ENCODE assay signal across 10 mouse cellular contexts in the genomic region with DNA sequence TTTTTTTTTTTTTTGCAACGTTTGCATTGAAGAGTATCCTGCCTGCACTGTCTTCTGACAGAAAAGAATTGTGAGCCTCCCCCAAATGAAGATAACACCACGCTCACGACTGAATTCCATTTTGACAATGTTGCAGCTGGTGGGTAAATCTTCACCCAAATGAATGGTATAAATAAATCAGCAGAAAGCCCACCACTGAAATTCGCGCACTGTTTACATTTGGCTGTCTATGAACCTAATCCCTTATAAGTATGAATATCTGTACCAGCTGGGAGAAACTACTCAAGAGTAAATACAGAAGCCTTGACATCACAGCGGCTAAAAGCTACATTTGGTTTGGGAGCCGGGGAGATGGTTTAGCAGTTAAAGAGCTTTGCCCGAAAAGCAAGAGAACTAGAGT.
DNase-seq lines count a peak whose midpoint lies in the region; ATAC-seq and TF ChIP-seq lines count a peak whose summit lies in the region.
"Had no signal": no experiment of that assay in that cellular context is flagged by ENCODE, and none has a peak within 500 bp of the region (broad histone marks: within the 10 kb centered on the region; RNA-seq: fewer than 3 reads in every experiment).

No protein-coding gene starts in this region.

- H3K36me3 ChIP-seq in kidney, postnatal 0 days (ENCODE audit: insufficient read depth, low read length): no peaks in the 10 kb centered on the region
- H3K36me3 ChIP-seq in embryonic facial prominence, embryonic 14.5 days (ENCODE audit: control insufficient read depth, insufficient read depth, low read length): no peaks in the 10 kb centered on the region
- H3K36me3 ChIP-seq in hindbrain, embryonic 15.5 days: no peaks in the 10 kb centered on the region
- no peaks in the 10 kb centered on the region for H3K36me3 ChIP-seq in midbrain, embryonic 16.5 days (ENCODE audit: control insufficient read depth, insufficient read depth, low read length)

- no peak for TF ChIP-seq CTCF in kidney, postnatal 0 days (IDR thresholded peaks at IDR 0.05; ENCODE audit: low read depth)

- 44% methylated on average over 8 of the region's 8 CpGs for WGBS in kidney, postnatal 0 days
- WGBS in embryonic facial prominence, embryonic 14.5 days: 25% methylated on average over 8 of the region's 8 CpGs
- WGBS in hindbrain, embryonic 15.5 days: 32% methylated on average over 8 of the region's 8 CpGs
- 15% methylated on average over 8 of the region's 8 CpGs for WGBS in midbrain, embryonic 16.5 days

- H3K4me3 ChIP-seq in kidney, postnatal 0 days (replicated peaks; ENCODE audit: low read depth, low read length): peak overlapping the region; percentile 39; the same call in 1 of the 2 replicates
- peak overlapping the region; percentile 42 for H3K4me3 ChIP-seq in embryonic facial prominence, embryonic 14.5 days (ENCODE audit: low read depth, low read length)
- H3K4me3 ChIP-seq in hindbrain, embryonic 15.5 days: peak overlapping the region; percentile 40
- H3K4me3 ChIP-seq in midbrain, embryonic 16.5 days (ENCODE audit: low read depth, low read length): peak overlapping the region; percentile 44
- H3K4me3 ChIP-seq: erythroblast, embryonic 14.5 days had no signal

- H3K27me3 ChIP-seq in kidney, postnatal 0 days (ENCODE audit: insufficient read depth, low read length): no peaks in the 10 kb centered on the region
- H3K27me3 ChIP-seq in embryonic facial prominence, embryonic 14.5 days (replicated peaks; ENCODE audit: control insufficient read depth, insufficient read depth, low read length): no peaks in the 10 kb centered on the region
- H3K27me3 ChIP-seq in hindbrain, embryonic 15.5 days: no peaks in the 10 kb centered on the region
- no peaks in the 10 kb centered on the region for H3K27me3 ChIP-seq in midbrain, embryonic 16.5 days (ENCODE audit: control insufficient read depth, insufficient read depth, low read depth, low read length)

- DNase-seq in kidney, postnatal 0 days (ENCODE audit: low spot score): peak; percentile 16
- no peak for DNase-seq in kidney, adult 11 months
- no peak for DNase-seq in embryonic facial prominence, embryonic 14.5 days (ENCODE audit: low spot score)
- no peak for DNase-seq in thymus, postnatal 4 days
- DNase-seq in layer of hippocampus, postnatal 10 days (ENCODE audit: low spot score in 2 of 2): no peak
- DNase-seq: kidney, postnatal 10 days had no signal

- H3K27ac ChIP-seq in kidney, postnatal 0 days: no peak overlapping the region
- no peak overlapping the region; the same call in 1 of the 2 replicates for H3K27ac ChIP-seq in embryonic facial prominence, embryonic 14.5 days (replicated peaks; ENCODE audit: low read depth, low read length)
- H3K27ac ChIP-seq in hindbrain, embryonic 15.5 days (replicated peaks): peak overlapping the region; percentile 77
- H3K27ac ChIP-seq in midbrain, embryonic 16.5 days (ENCODE audit: low read length): peak overlapping the region; percentile 87

- H3K4me2 ChIP-seq in kidney, postnatal 0 days (ENCODE audit: low read length): peak overlapping the region; percentile 72
- peak overlapping the region; percentile 71 for H3K4me2 ChIP-seq in embryonic facial prominence, embryonic 14.5 days (ENCODE audit: low read depth, low read length)
- peak overlapping the region; percentile 53 for H3K4me2 ChIP-seq in hindbrain, embryonic 15.5 days
- peak overlapping the region; percentile 68 for H3K4me2 ChIP-seq in midbrain, embryonic 16.5 days (ENCODE audit: low read length)

- no peak for ATAC-seq in kidney, postnatal 0 days (replicated peaks; ENCODE audit: low FRiP score, low read depth)
- 0 out of 2 replicates have a peak, but pooled peaks have one; percentile 9 for ATAC-seq in embryonic facial prominence, embryonic 14.5 days (ENCODE audit: low read depth)
- ATAC-seq in hindbrain, embryonic 15.5 days (ENCODE audit: low FRiP score, low read depth): no peak
- ATAC-seq in midbrain, embryonic 16.5 days: peak; percentile 38; the same call in 1 of the 2 replicates
- ATAC-seq in monocyte, adult 5-6 weeks (replicated peaks; ENCODE audit: insufficient number of reproducible peaks, low FRiP score, low TSS enrichment, poor library complexity, severe bottlenecking): no peak

- H3K4me1 ChIP-seq in kidney, postnatal 0 days (replicated peaks; ENCODE audit: insufficient read depth, low read length): no peaks in the 10 kb centered on the region
- peaks cover 6% of the 10 kb centered on the region for H3K4me1 ChIP-seq in embryonic facial prominence, embryonic 14.5 days (ENCODE audit: control insufficient read depth, insufficient read depth, low read length)
- H3K4me1 ChIP-seq in hindbrain, embryonic 15.5 days (replicated peaks): no peaks in the 10 kb centered on the region
- H3K4me1 ChIP-seq in midbrain, embryonic 16.5 days (ENCODE audit: control insufficient read depth, insufficient read depth, low read length): peaks cover 5% of the 10 kb centered on the region; the same call in 1 of the 2 replicates

- no peak overlapping the region for H3K9ac ChIP-seq in kidney, postnatal 0 days (ENCODE audit: low read depth, low read length)
- peak overlapping the region; percentile 50; the same call in 1 of the 2 replicates for H3K9ac ChIP-seq in embryonic facial prominence, embryonic 14.5 days (ENCODE audit: low read depth, low read length)
- peak overlapping the region; percentile 40 for H3K9ac ChIP-seq in hindbrain, embryonic 15.5 days
- peak overlapping the region; percentile 65; the same call in 1 of the 2 replicates for H3K9ac ChIP-seq in midbrain, embryonic 16.5 days (ENCODE audit: low read depth, low read length)

- H3K9me3 ChIP-seq in kidney, postnatal 0 days (replicated peaks; ENCODE audit: low read length): no peaks in the 10 kb centered on the region
- no peaks in the 10 kb centered on the region for H3K9me3 ChIP-seq in embryonic facial prominence, embryonic 14.5 days (ENCODE audit: control insufficient read depth, low read length)
- no peaks in the 10 kb centered on the region for H3K9me3 ChIP-seq in hindbrain, embryonic 15.5 days
- H3K9me3 ChIP-seq in midbrain, embryonic 16.5 days (replicated peaks; ENCODE audit: control insufficient read depth, low read length, poor library complexity, severe bottlenecking): no peaks in the 10 kb centered on the region

Comparison
In these comparisons a context has a peak if more than half of its experiments do, and no peak if none do; other contexts are left out.
1. ATAC-seq: peak in embryonic facial prominence, embryonic 14.5 days (single experiment) and midbrain, embryonic 16.5 days (single experiment); none in kidney, postnatal 0 days (single experiment), hindbrain, embryonic 15.5 days (single experiment) and monocyte, adult 5-6 weeks (single experiment).
2. H3K27ac ChIP-seq: peak in hindbrain, embryonic 15.5 days (single experiment) and midbrain, embryonic 16.5 days (single experiment); none in kidney, postnatal 0 days (single experiment) and embryonic facial prominence, embryonic 14.5 days (single experiment).
3. Peak in every context shown above with its lines, with median percentiles within 50 percentile points of each other: H3K4me2 ChIP-seq and H3K4me3 ChIP-seq.